Mouse (Mus musculus) v-Abl transformed pro-B cells (cell line): ENCODE data around the gene Pde11a.

Experiments
- in situ Hi-C, 2 experiments: fragments of 400-800 bp; cut with MboI; formaldehyde crosslinking; loops; one replicate each; pipeline ENCODE4 v1.15.1; 2025; ENCODE audit not compliant: unreplicated experiment in 2 of 2

Pde11a gene

GRCm38 (mm10) chr2:76338215-76339156, at the start of gene Pde11a:
Pde11a (minus strand) TSS chr2:76338774.
- in situ Hi-C loops: no loop called here

- in situ Hi-C loops: loop anchor here in 1 of 2 experiments (25.0 kb wide), 1 partner anchor 1551 kb away; the partner anchor contains the start of gene Cwc22
These were observed 48.0 kb upstream of the Pde11a start for GRCm38 (mm10) chr2:76386531-76386930.

GRCm38 (mm10) chr2:76378646-76379045, 40.1 kb upstream of the Pde11a start:
- in situ Hi-C loops: loop anchor here (10.0 to 25.0 kb wide), 2 partner anchors 266 to 1559 kb away; partner anchors contain the start of genes Cwc22 (in 1 of the 2), Pjvk (in 1 of the 2) and Prkra (in 1 of the 2)

GRCm38 (mm10) chr2:76374544-76375206, 36.1 kb upstream of the Pde11a start:
- in situ Hi-C loops: loop anchor here (5.0 to 25.0 kb wide), 8 partner anchors 270 to 1563 kb away; partner anchors contain the start of genes Cwc22 (in 2 of the 2), Fkbp7 (in 1 of the 2), Pjvk (in 1 of the 2) and Prkra (in 1 of the 2)

- in situ Hi-C loops: loop anchor here (5.0 to 25.0 kb wide), 8 partner anchors 273 to 1565 kb away; partner anchors contain the start of genes Cwc22 (in 1 of the 2), Fkbp7 (in 1 of the 2), Pjvk (in 1 of the 2) and Prkra (in 1 of the 2)
These were observed 33.7 kb upstream of the Pde11a start for GRCm38 (mm10) chr2:76372244-76372643.

GRCm38 (mm10) chr2:76370656-76370922, 32.0 kb upstream of the Pde11a start:
- in situ Hi-C loops: loop anchor here (5.0 to 25.0 kb wide), 8 partner anchors 274 to 1567 kb away; partner anchors contain the start of genes Cwc22 (in 1 of the 2), Fkbp7 (in 1 of the 2), Pjvk (in 1 of the 2) and Prkra (in 1 of the 2)

- in situ Hi-C loops: loop anchor here (5.0 to 25.0 kb wide), 9 partner anchors 275 to 1567 kb away; partner anchors contain the start of genes Cwc22 (in 1 of the 2), Fkbp7 (in 1 of the 2), Pjvk (in 1 of the 2) and Prkra (in 1 of the 2)
These were observed 31.5 kb upstream of the Pde11a start, which contains the start of gene Rbm45 for GRCm38 (mm10) chr2:76369821-76370655. Rbm45 (plus strand) TSS chr2:76369984.

GRCm38 (mm10) chr2:76368861-76369660, 30.5 kb upstream of the Pde11a start:
- in situ Hi-C loops: loop anchor here (10.0 to 25.0 kb wide), 7 partner anchors 382 to 1568 kb away; partner anchors contain the start of genes Cwc22 (in 1 of the 2), Ttc30a1 (in 1 of the 2) and Ttc30a2 (in 1 of the 2)

- in situ Hi-C loops: loop anchor here (10.0 to 25.0 kb wide), 7 partner anchors 380 to 1570 kb away; partner anchors contain the start of genes Cwc22 (in 1 of the 2), Ttc30a1 (in 1 of the 2) and Ttc30a2 (in 1 of the 2)
These were observed 28.8 kb upstream of the Pde11a start for GRCm38 (mm10) chr2:76367188-76367922.

GRCm38 (mm10) chr2:76365811-76366210, 27.2 kb upstream of the Pde11a start:
- in situ Hi-C loops: loop anchor here (10.0 to 25.0 kb wide), 7 partner anchors 379 to 1571 kb away; partner anchors contain the start of genes Cwc22 (in 1 of the 2), Ttc30a1 (in 1 of the 2) and Ttc30a2 (in 1 of the 2)

GRCm38 (mm10) chr2:76362111-76362510, 23.5 kb upstream of the Pde11a start:
- in situ Hi-C loops: loop anchor here (10.0 to 25.0 kb wide), 7 partner anchors 375 to 1575 kb away; partner anchors contain the start of genes Cwc22 (in 1 of the 2), Ttc30a1 (in 1 of the 2) and Ttc30a2 (in 1 of the 2)

GRCm38 (mm10) chr2:76360226-76360625, 21.7 kb upstream of the Pde11a start, which contains the start of gene Cyct:
Cyct (minus strand) TSS chr2:76360450.
- in situ Hi-C loops: loop anchor here (10.0 to 25.0 kb wide), 7 partner anchors 373 to 1577 kb away; partner anchors contain the start of genes Cwc22 (in 1 of the 2), Ttc30a1 (in 1 of the 2) and Ttc30a2 (in 1 of the 2)

GRCm38 (mm10) chr2:76347839-76348238, 9.3 kb upstream of the Pde11a start:
- in situ Hi-C loops: no loop called here

- in situ Hi-C loops: no loop called here
These were observed 3.6 kb upstream of the Pde11a start for GRCm38 (mm10) chr2:76342146-76342545.

GRCm38 (mm10) chr2:76334596-76334995, 4.0 kb downstream of the Pde11a start:
- in situ Hi-C loops: no loop called here

GRCm38 (mm10) chr2:76332161-76332805, 6.3 kb downstream of the Pde11a start:
- in situ Hi-C loops: no loop called here

GRCm38 (mm10) chr2:76330081-76330480, 8.5 kb downstream of the Pde11a start:
- in situ Hi-C loops: no loop called here
